Mouse (Mus musculus) right cerebral cortex, adult 2 months (tissue): ENCODE results near the gene Teddm3.
"Not testable (repeated sequence)": the region's sequence is repeated elsewhere in the genome, so short reads cannot be mapped to it uniquely, and the experiment has no call there.

Source experiments
- DNase-seq, 2 experiments: peaks; one replicate each; pipeline ENCODE4 v3.0.0; 2021 to 2022; ENCODE audit warnings: low spot score in 2 of 2

The Teddm3 gene

GRCm38 (mm10) chr16:21151564-21152361 is 2.0 kb downstream of the Teddm3 start:
- DNase-seq = no peak

- no peak for DNase-seq
Observed at GRCm38 (mm10) chr16:21149896-21150295, 3.9 kb downstream of the Teddm3 start.

- DNase-seq = not testable (repeated sequence)
Observed at GRCm38 (mm10) chr16:21148451-21148850, 5.3 kb downstream of the Teddm3 start.

- DNase-seq = no peak
Observed at GRCm38 (mm10) chr16:21136312-21137083, 17.3 kb downstream of the Teddm3 start.

- not testable (repeated sequence) for DNase-seq
Observed at GRCm38 (mm10) chr16:21127666-21128065, 26.1 kb downstream of the Teddm3 start.

GRCm38 (mm10) chr16:21122776-21123175 is 31.0 kb downstream of the Teddm3 start:
- not testable (repeated sequence) for DNase-seq

- DNase-seq = no peak
Observed at GRCm38 (mm10) chr16:21116078-21116477, 37.7 kb downstream of the Teddm3 start.

GRCm38 (mm10) chr16:21109473-21109872 is 44.3 kb downstream of the Teddm3 start:
- no peak for DNase-seq
